Mouse (Mus musculus) stomach, embryonic 16.5 days (tissue): ENCODE data around the gene Cfap61. TPM values are rescaled to one million over a fixed set of nuclear protein-coding genes. Genes with fewer than 3 reads are reported as not detected.

ENCODE experiments used
- ATAC-seq: fragments of 200-750 bp; cut with Nextera tagmentation; 2 replicates; pipeline ENCODE4 v1.8.0; 2017; ENCODE audit warnings: moderate number of reproducible peaks, moderate TSS enrichment; ENCODE audit not compliant: insufficient read depth, low FRiP score
- H3K27ac ChIP-seq: fragments of 300-500 bp; sonication (generic); 2 replicates; pipeline ENCODE4 v1.5.1; 2014; ENCODE audit warnings: low read length
- H3K27me3 ChIP-seq: fragments of 300-500 bp; sonication (generic); 2 replicates; pipeline ENCODE4 v1.6.1; 2014; ENCODE audit warnings: low read length, control low read depth, mixed read lengths; ENCODE audit not compliant: control insufficient read depth, insufficient read depth
- H3K36me3 ChIP-seq: fragments of 300-500 bp; sonication (generic); 2 replicates; pipeline ENCODE4 v1.6.1; 2014; ENCODE audit warnings: low read length; ENCODE audit not compliant: control insufficient read depth, insufficient read depth
- H3K4me1 ChIP-seq: fragments of 300-500 bp; sonication (generic); 2 replicates; pipeline ENCODE4 v1.6.1; 2014; ENCODE audit warnings: low read length, control low read depth, mixed read lengths; ENCODE audit not compliant: control insufficient read depth, insufficient read depth
- H3K4me2 ChIP-seq: fragments of 300-500 bp; sonication (generic); 2 replicates; pipeline ENCODE4 v1.6.1; 2014; ENCODE audit warnings: low read depth, low read length, mixed read lengths
- H3K4me3 ChIP-seq: fragments of 300-500 bp; sonication (generic); replicated peaks from 2 replicates; pipeline ENCODE4 v1.5.1; 2014; ENCODE audit warnings: mild to moderate bottlenecking, low read length
- H3K9ac ChIP-seq: fragments of 300-500 bp; sonication (generic); 2 replicates; pipeline ENCODE4 v1.6.1; 2014; ENCODE audit warnings: low read length
- H3K9me3 ChIP-seq: fragments of 300-500 bp; sonication (generic); replicated peaks from 2 replicates; pipeline ENCODE4 v1.6.1; 2016; ENCODE audit warnings: low read length, control low read depth; ENCODE audit not compliant: control insufficient read depth
- WGBS: fragments of 180-500 bp; shearing (Covaris S2); extraction: QIAGEN DNeasy Blood & Tissue Kit; methylation state at CpG from one replicate; pipeline ENCODE4 v1.1.7; 2014; 5-methylcytosine and 5-hydroxymethylcytosine counted together
- polyA plus RNA-seq: library from polyadenylated mRNA; unstranded; fragments of >200 nt; fragmentation: Nextera tagmentation; extraction: Ambion mirVana; gene quantifications from 2 replicates; pipeline ENCODE4 v1.2.1, GENCODE M21; 2015

Gene Cfap61
- 0.12 and 0.13 TPM in 2 replicates for polyA plus RNA-seq

DNA sequence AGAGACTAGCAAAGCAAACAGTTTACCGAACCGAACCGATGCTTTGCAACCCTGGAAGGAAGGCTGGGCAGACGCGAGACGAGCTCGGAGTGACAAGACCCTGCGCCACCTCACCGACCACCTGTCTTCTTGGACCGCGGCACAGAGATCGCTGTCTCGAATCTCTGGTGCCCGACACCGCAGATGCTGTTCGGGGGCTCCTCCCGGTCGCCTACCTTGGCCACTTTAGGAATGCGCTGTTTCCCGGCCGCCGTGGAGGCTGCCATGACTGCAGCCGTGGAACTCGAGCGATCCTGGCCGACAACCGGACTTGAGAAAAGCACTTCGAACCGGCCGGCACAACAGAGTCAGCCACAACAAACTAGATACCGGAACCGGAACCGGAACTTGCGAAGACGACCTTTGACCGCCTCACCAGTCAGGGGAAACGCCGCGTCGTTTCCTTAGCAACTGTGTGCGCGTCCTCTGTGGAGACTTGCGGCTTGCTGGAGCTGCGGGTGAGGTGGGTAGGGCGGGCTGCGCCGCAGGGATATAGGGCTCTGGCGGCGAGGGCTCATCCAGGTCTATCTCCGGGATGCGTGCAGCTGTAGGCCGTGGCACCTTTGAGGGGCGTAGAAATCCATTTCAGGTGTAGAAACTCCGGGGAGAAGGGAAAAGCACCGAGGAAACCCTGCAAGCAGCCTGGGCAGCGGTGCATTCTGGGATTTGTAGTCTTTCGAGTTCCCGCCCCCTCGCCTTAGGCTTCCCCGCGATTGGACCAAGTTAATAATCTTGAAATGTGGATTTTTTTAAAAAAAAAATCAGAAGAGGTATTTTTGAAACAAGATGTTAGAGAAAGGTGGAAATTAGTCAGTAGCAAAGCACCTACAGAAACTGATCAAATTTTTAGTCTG is at the start of gene Cfap61, which contains the start of gene Crnkl1:
Gene Cfap61 (plus strand): TSS at position 446 of the 893 bp plus-strand sequence.
Gene Crnkl1 (minus strand): TSS at position 676 of the 893 bp plus-strand sequence.
- H3K4me1 ChIP-seq, result peaks cover 8% of the 10 kb centered on the region
- ATAC-seq, result peak; percentile 96
- no peak within 1 kb of the TSS for H3K27ac ChIP-seq
- no peaks in the 10 kb centered on the region for H3K9me3 ChIP-seq
- H3K4me3 ChIP-seq, result peak within 1 kb of the TSS; percentile 92
- no peaks in the 10 kb centered on the region for H3K27me3 ChIP-seq
- under 1% methylated on average over 61 of the region's 61 CpGs for WGBS
- H3K36me3 ChIP-seq, result 0 out of 2 replicates have a peak, but pooled peaks cover 6% of the 10 kb centered on the region
- H3K4me2 ChIP-seq, result peak within 1 kb of the TSS; percentile 92
- peak within 1 kb of the TSS; percentile 84 for H3K9ac ChIP-seq

DNA sequence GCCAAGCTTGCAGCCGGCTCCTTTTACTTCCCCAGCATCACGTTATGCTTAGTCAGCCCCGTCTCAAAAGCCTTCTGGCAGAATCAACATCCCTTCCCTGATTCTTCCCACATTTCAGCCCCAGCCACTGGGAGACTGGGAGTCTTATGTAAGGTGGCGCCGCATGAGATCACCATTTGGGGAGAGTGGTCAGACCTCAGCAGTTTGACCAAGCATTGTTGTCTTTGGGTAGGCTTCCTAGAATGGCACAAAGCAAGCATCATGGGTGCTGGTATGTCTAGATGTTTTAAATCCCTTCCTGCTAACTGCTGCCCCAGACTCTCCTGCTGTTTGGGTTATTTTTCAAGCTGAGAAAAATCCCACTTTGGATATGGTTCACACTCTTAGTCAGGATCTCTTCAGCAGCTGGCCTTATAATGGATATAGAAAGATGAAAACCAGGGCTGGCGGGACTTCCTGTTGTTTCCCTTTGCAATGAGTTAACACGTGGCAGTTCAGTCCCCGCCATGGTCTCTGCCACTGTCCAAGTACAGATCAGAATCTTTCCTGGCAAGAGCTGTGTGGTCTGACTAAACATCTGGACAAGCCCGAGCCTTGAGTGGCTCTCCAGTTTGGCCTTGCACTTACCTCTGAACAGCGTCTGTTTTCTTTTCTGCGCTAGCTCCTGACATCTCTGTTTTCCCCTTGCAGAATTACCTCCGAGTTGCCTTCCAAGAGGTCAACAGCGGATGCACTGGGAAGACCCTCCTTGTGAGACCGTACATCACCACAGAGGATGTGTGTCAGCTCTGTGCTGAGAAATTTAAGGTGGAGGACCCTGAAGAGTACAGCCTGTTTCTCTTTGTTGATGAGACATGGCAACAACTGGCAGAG is 49.4 kb upstream of the Cfap61 start:
- Histone ChIP-seq H3K4me3 (no peak overlapping the region), H3K4me1 (peaks cover 37% of the 10 kb centered on the region), H3K4me2 (no peak overlapping the region), H3K27me3 (no peaks in the 10 kb centered on the region), H3K36me3 (0 out of 2 replicates have a peak, but pooled peaks cover 10% of the 10 kb centered on the region), H3K27ac (peak overlapping the region; percentile 93), H3K9ac (peak overlapping the region; percentile 29; the same call in 1 of the 2 replicates), H3K9me3 (no peaks in the 10 kb centered on the region)
- peak; percentile 57; the same call in 1 of the 2 replicates for ATAC-seq
- 47% methylated on average over 14 of the region's 14 CpGs for WGBS

GRCm38 (mm10) chr2:145887937-145888765 is 46.4 kb upstream of the Cfap61 start:
- ATAC-seq, result peak; percentile 26; the same call in 1 of the 2 replicates
- 54% methylated on average over 14 of the region's 14 CpGs for WGBS
- peaks cover 37% of the 10 kb centered on the region for H3K4me1 ChIP-seq

DNA sequence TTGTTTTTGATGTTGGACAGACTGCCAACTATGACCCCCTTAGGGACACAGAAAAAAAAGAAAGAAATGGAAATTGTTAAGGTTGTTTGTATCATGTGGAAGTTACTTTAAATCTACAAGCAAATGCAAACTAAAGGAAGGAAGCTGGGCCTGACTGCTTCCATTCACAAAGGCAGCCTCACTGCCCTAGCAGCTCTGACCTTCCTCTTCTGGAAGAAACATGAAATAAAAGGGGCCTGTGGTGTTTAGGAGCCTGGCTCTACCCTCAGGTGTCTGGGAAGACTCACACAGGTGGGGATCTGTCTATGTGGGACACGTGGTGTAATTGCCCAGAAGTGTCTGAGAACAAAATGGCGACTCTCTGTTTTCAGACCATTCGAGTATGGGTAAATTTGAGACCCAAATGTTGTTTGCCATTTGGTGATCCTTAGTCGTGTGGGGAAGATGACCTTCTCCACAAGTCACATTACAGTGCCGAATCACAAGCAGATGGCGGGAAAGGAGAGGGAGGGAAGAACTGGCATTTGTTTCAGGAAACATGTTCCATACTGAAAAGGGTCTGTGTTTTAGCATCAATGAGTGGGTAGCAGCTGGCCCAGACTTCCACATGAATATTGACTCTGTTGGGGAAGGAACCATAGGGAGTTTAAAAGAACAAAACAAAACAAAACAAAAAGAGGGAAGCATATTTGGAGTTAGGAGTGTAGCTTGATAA is 45.7 kb upstream of the Cfap61 start:
- peaks cover 30% of the 10 kb centered on the region for H3K4me1 ChIP-seq

More at GRCm38 (mm10) chr2:145887937-145888765, 46.4 kb upstream of the Cfap61 start:
- Histone ChIP-seq H3K4me2 (no peak overlapping the region; the same call in 1 of the 2 replicates), H3K9ac (peak overlapping the region; percentile 29; the same call in 1 of the 2 replicates), H3K4me3 (no peak overlapping the region), H3K36me3 (0 out of 2 replicates have a peak, but pooled peaks cover 8% of the 10 kb centered on the region), H3K27me3 (no peaks in the 10 kb centered on the region), H3K27ac (peak overlapping the region; percentile 87), H3K9me3 (no peaks in the 10 kb centered on the region)

GRCm38 (mm10) chr2:145890571-145890970 is 44.0 kb upstream of the Cfap61 start:
- no peaks in the 10 kb centered on the region for H3K9me3 ChIP-seq
- no peak overlapping the region for H3K9ac ChIP-seq
- peaks cover 14% of the 10 kb centered on the region for H3K4me1 ChIP-seq
- no peak for ATAC-seq
- no peak overlapping the region for H3K4me3 ChIP-seq
- H3K27ac ChIP-seq, result peak overlapping the region; percentile 11; the same call in 1 of the 2 replicates
- H3K27me3 ChIP-seq, result no peaks in the 10 kb centered on the region
- H3K36me3 ChIP-seq, result 0 out of 2 replicates have a peak, but pooled peaks cover 6% of the 10 kb centered on the region
- 82% methylated on average over 2 of the region's 2 CpGs for WGBS
- H3K4me2 ChIP-seq, result no peak overlapping the region

More for the DNA sequence above, 45.7 kb upstream of the Cfap61 start:
- no peak overlapping the region for H3K4me3 ChIP-seq
- 72% methylated on average over 6 of the region's 6 CpGs for WGBS
- H3K9ac ChIP-seq, result no peak overlapping the region
- H3K36me3 ChIP-seq, result 0 out of 2 replicates have a peak, but pooled peaks cover 8% of the 10 kb centered on the region
- peak overlapping the region; percentile 87 for H3K27ac ChIP-seq
- H3K27me3 ChIP-seq, result no peaks in the 10 kb centered on the region
- no peak overlapping the region for H3K4me2 ChIP-seq
- ATAC-seq, result 0 out of 2 replicates have a peak, but pooled peaks have one; percentile 4
- no peaks in the 10 kb centered on the region for H3K9me3 ChIP-seq

DNA sequence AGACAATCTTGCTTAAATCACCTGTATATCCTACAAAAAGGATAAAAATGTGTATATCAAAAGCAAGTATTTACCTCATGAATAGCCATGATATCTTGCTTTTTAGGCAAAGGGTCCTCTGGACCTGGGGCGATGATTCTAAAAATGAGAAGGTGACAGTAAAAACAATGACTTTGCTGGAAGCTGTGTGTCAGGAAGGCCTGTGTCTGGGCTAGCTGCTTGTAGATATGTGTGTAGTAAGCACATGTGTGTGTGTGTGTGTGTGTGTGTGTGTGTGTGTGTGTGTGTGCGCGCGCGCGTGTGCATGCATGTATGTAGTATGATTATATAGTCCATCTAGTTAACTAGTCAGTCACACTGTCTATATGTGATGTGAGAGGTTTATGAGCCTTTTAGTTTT is 40.8 kb upstream of the Cfap61 start:
- Histone ChIP-seq H3K27me3 (no peaks in the 10 kb centered on the region), H3K4me1 (peaks cover 4% of the 10 kb centered on the region; the same call in 1 of the 2 replicates)
- WGBS, result 98% methylated on average over 6 of the region's 6 CpGs

GRCm38 (mm10) chr2:145898106-145898505 is 36.5 kb upstream of the Cfap61 start:
- no peak overlapping the region for H3K9ac ChIP-seq
- ATAC-seq, result no peak
- H3K4me2 ChIP-seq, result no peak overlapping the region
- no peaks in the 10 kb centered on the region for H3K27me3 ChIP-seq
- no peak overlapping the region for H3K4me3 ChIP-seq
- H3K9me3 ChIP-seq, result no peaks in the 10 kb centered on the region
- WGBS, result 50% methylated on average over 9 of the region's 9 CpGs
- H3K27ac ChIP-seq, result no peak overlapping the region
- no peaks in the 10 kb centered on the region for H3K36me3 ChIP-seq
- no peaks in the 10 kb centered on the region for H3K4me1 ChIP-seq

More for the DNA sequence above, 40.8 kb upstream of the Cfap61 start:
- ATAC-seq, result no peak
- no peaks in the 10 kb centered on the region for H3K9me3 ChIP-seq
- no peaks in the 10 kb centered on the region for H3K36me3 ChIP-seq
- no peak overlapping the region for H3K27ac ChIP-seq
- H3K4me3 ChIP-seq, result no peak overlapping the region
- no peak overlapping the region for H3K4me2 ChIP-seq
- no peak overlapping the region for H3K9ac ChIP-seq
